Mouse (Mus musculus) kidney, postnatal 0 days (tissue): ENCODE data around the gene Hspa8. TPM values are rescaled to one million over a fixed set of nuclear protein-coding genes. Genes with fewer than 3 reads are reported as not detected.

ENCODE experiments used
- ATAC-seq: fragments of 200-750 bp; cut with Nextera tagmentation; replicated peaks from 2 replicates; pipeline ENCODE4 v1.8.0; 2017; ENCODE audit warnings: low read depth, moderate number of reproducible peaks, moderate TSS enrichment, moderate library complexity; ENCODE audit not compliant: low FRiP score
- DNase-seq: peaks from one replicate; pipeline ENCODE4 v3.0.0-alpha.2; 2016; ENCODE audit warnings: low spot score
- H3K27ac ChIP-seq: fragments of 300-500 bp; sonication (generic); 2 replicates; pipeline ENCODE4 v1.5.1; 2014; ENCODE audit warnings: mild to moderate bottlenecking
- H3K27me3 ChIP-seq: fragments of 300-500 bp; sonication (generic); 2 replicates; pipeline ENCODE4 v1.6.1; 2014; ENCODE audit warnings: low read length, mixed read lengths; ENCODE audit not compliant: insufficient read depth
- H3K36me3 ChIP-seq: fragments of 300-500 bp; sonication (generic); 2 replicates; pipeline ENCODE4 v1.6.1; 2014; ENCODE audit warnings: low read length, mixed read lengths; ENCODE audit not compliant: insufficient read depth
- H3K4me1 ChIP-seq: fragments of 300-500 bp; sonication (generic); replicated peaks from 2 replicates; pipeline ENCODE4 v1.6.1; 2014; ENCODE audit warnings: antibody characterized with exemption, low read length, mixed read lengths; ENCODE audit not compliant: insufficient read depth
- H3K4me2 ChIP-seq: fragments of 300-500 bp; sonication (generic); 2 replicates; pipeline ENCODE4 v1.6.1; 2014; ENCODE audit warnings: mild to moderate bottlenecking, low read length, moderate library complexity, mixed read lengths
- H3K4me3 ChIP-seq: fragments of 300-500 bp; sonication (generic); replicated peaks from 2 replicates; pipeline ENCODE4 v1.5.1; 2014; ENCODE audit warnings: low read depth, low read length
- H3K9ac ChIP-seq: fragments of 300-500 bp; sonication (generic); 2 replicates; pipeline ENCODE4 v1.6.1; 2014; ENCODE audit warnings: low read depth, low read length
- H3K9me3 ChIP-seq: fragments of 300-500 bp; sonication (generic); replicated peaks from 2 replicates; pipeline ENCODE4 v1.6.1; 2016; ENCODE audit warnings: low read length, inconsistent platforms, mixed read lengths
- CTCF ChIP-seq: IDR thresholded peaks from 2 replicates; pipeline ENCODE4 v1.5.1; 2016; ENCODE audit warnings: antibody characterized with exemption, low read depth, mild to moderate bottlenecking, moderate library complexity
- WGBS: fragments of 180-500 bp; shearing (Covaris S2); extraction: QIAGEN DNeasy Blood & Tissue Kit; methylation state at CpG from one replicate; pipeline ENCODE4 v1.1.7; 2014; 5-methylcytosine and 5-hydroxymethylcytosine counted together
- polyA plus RNA-seq: library from polyadenylated mRNA; unstranded; fragments of >200 nt; fragmentation: Nextera tagmentation; extraction: Ambion mirVana; gene quantifications from 2 replicates; pipeline ENCODE4 v1.2.1, GENCODE M21; 2015

The Hspa8 gene
- polyA plus RNA-seq, 1 experiment from 2014 or later, result 1,937 TPM

DNA sequence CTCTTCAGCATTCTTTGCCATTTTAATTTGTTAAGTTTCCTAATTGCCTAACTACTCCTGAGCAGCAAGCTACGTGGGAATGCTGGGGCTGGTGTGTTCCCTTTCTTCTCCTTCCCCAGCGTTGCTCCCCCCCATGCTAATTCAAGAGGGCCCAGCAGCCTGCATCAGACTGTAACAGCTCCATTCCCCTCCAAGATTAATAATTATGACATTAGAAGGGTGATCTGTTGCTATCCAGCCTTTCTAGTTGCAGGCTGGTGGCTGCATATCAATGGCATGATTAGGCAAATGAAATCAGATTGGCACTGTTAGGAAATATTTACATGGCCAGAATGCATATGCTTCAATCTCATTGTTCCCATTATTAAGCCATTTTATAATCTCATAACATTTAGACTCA, 50.7 kb downstream of the Hspa8 start:
- no peak for DNase-seq
- Histone ChIP-seq H3K4me3 (no peak overlapping the region), H3K36me3 (no peaks in the 10 kb centered on the region), H3K27ac (no peak overlapping the region), H3K4me2 (no peak overlapping the region), H3K27me3 (no peaks in the 10 kb centered on the region), H3K9ac (no peak overlapping the region), H3K4me1 (no peaks in the 10 kb centered on the region), H3K9me3 (no peaks in the 10 kb centered on the region)
- no peak for TF ChIP-seq CTCF
- no peak for ATAC-seq
- WGBS, result 53% methylated on average over 2 of the region's 2 CpGs

DNA sequence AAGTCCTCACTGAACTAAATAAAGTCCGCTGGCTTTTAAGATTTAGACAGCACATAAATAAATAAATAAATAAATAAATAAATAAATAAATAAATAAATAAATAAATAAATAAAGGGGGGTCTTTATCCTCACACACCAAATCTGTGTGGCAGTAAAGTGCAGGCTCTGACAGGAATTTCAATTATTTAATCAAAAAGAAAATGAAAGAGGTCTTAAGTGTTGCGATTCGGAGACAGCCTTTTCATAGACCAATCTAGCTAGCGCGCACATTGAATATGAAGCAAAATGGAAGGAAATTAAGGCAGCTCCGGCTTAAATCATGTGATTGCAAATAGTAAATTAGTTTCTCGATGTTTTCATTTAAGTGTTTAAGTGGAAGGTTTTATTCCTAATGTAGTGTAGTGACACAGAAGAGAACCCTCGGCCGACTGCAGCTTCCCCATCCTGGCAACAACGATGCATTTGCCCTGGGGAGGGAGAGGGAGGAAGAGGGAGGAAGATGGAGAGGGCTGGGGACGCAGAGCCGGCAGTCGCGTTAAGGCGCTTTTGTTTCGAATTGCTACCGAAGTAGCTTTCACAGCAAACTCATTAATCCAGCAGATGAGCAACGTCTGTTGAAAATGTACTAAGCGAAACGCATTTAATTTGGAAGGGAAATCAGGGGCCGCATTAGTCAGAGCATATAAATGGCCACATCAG, 57.8 kb downstream of the Hspa8 start:
- no peak for ATAC-seq
- TF ChIP-seq CTCF, result no peak

GRCm38 (mm10) chr9:40859196-40859595, 58.4 kb downstream of the Hspa8 start:
- DNase-seq (no peak), ATAC-seq (no peak)
- WGBS, result 7% methylated on average over 9 of the region's 9 CpGs
- Histone ChIP-seq H3K4me1 (0 out of 2 replicates have a peak, but pooled peaks cover 3% of the 10 kb centered on the region), H3K4me2 (peak overlapping the region; percentile 58), H3K27ac (no peak overlapping the region), H3K4me3 (peak overlapping the region; percentile 30; the same call in 1 of the 2 replicates), H3K9me3 (no peaks in the 10 kb centered on the region), H3K27me3 (peaks cover 10% of the 10 kb centered on the region), H3K9ac (no peak overlapping the region), H3K36me3 (no peaks in the 10 kb centered on the region)
- no peak for TF ChIP-seq CTCF

More for the DNA sequence above, 57.8 kb downstream of the Hspa8 start:
- H3K4me1 ChIP-seq, result 0 out of 2 replicates have a peak, but pooled peaks cover 3% of the 10 kb centered on the region
- no peaks in the 10 kb centered on the region for H3K36me3 ChIP-seq
- DNase-seq, result peak; percentile 59
- peak overlapping the region; percentile 58 for H3K4me2 ChIP-seq
- no peaks in the 10 kb centered on the region for H3K9me3 ChIP-seq
- H3K27ac ChIP-seq, result no peak overlapping the region
- peaks cover 10% of the 10 kb centered on the region for H3K27me3 ChIP-seq
- WGBS, result 8% methylated on average over 21 of the region's 21 CpGs
- no peak overlapping the region for H3K9ac ChIP-seq
- peak overlapping the region; percentile 30 for H3K4me3 ChIP-seq

Other genes with a start within 250 kb of the Hspa8 start
- not detected in 2 replicates for gene Gm21915, start 130.4 kb upstream of the Hspa8 start, polyA plus RNA-seq
- 23.6 and 26.2 TPM in 2 replicates for gene Clmp, start 115.0 kb upstream of the Hspa8 start, polyA plus RNA-seq
- gene Bsx, start 73.1 kb downstream of the Hspa8 start, polyA plus RNA-seq, result not detected in 2 replicates
- 0.14 and 0.17 TPM in 2 replicates for gene Jhy, start 163.1 kb downstream of the Hspa8 start, polyA plus RNA-seq
- 0.41 and 0.46 TPM in 2 replicates for gene Crtam, start 203.6 kb downstream of the Hspa8 start, polyA plus RNA-seq